Comparison of ENCODE assay signal across 8 mouse cellular contexts in the genomic region with DNA sequence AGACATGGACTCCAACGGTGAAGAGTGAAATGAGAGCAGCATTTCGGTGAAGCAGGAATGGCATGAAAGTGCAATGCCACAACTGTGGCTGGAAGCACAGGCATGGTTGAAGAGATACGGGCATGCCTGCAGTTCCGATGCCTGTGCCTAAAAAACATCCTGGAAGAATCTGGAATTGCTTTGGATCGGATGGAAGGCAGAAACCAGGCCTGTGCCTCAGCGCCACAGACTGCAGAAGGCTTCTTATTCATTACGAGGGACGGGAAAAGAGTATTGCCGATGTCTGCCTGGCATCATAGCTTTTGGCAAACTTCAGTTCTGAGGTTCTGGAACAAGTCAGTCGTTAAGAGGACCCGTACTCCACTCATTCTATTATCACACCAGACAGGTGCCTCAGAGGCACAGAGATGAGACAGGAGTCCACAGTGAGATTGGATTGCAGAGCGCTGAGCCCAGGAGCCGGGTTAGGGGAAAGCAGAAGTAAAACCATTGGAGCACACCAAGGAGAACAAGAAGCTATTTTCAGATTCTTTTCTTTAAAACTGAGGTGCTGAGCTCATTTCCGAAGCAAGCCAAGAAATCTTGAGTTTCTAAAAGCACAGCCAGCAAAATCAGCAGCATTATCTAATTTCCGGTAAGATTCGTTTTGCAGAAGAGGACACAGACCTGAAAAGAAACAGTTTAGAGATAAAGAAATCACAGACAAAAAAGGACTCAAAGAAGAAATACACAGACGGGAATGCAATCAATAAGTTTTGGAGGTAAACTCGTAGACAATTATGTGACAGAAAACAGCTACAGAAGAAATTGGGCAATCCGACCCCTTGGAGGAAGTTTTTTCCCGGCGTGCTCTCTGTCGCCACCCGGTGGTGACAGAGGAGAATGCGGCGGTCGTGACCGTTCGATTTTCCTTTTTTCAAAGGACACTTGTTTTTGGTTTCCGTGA. TPM values are rescaled to one million over a fixed set of nuclear protein-coding genes. Genes with fewer than 3 reads are reported as not detected.
A peak's percentile ranks its signal among the peaks of the same experiment; 100 is the strongest.
DNase-seq lines count a peak whose midpoint lies in the region; ATAC-seq and TF ChIP-seq lines count a peak whose summit lies in the region.
"Not testable (repeated sequence)": the region's sequence is repeated elsewhere in the genome, so short reads cannot be mapped to it uniquely, and the experiment has no call there.

No protein-coding gene starts in this region.

- DNase-seq in 3T3-L1 (ENCODE audit: low read depth, low spot score) = peak; percentile 68
- DNase-seq in brain, adult 2 months (ENCODE audit: low read depth, low spot score) = peak; percentile 91
- DNase-seq in heart, adult 2 months = peak; percentile 83 to 91
- peak; percentile 62 for DNase-seq in limb, embryonic 14.5 days (ENCODE audit: low spot score)
- DNase-seq in spleen, postnatal 36 days (ENCODE audit: low spot score in 2 of 2) = peak; percentile 56 to 70

- not testable (repeated sequence) for H3K4me1 ChIP-seq in embryonic facial prominence, embryonic 15.5 days; heart, adult 2 months (ENCODE audit: control insufficient read depth, insufficient read depth, low read length); intestine, postnatal 0 days (replicated peaks; ENCODE audit: control insufficient read depth, insufficient read depth, low read length); midbrain, embryonic 16.5 days (ENCODE audit: control insufficient read depth, insufficient read depth, low read length)
- peaks cover 11% of the 10 kb centered on the region; the same call in 1 of the 2 replicates for H3K4me1 ChIP-seq in limb, embryonic 14.5 days (ENCODE audit: control insufficient read depth, insufficient read depth, low read length)

- H3K4me2 ChIP-seq in embryonic facial prominence, embryonic 15.5 days (replicated peaks); limb, embryonic 14.5 days (replicated peaks; ENCODE audit: low read depth, low read length, severe bottlenecking): not testable (repeated sequence)
- H3K4me2 ChIP-seq in intestine, postnatal 0 days (replicated peaks; ENCODE audit: low read depth) = 0 out of 2 replicates have a peak overlapping the region, but pooled peaks have one; percentile 14
- peak overlapping the region; percentile 41 for H3K4me2 ChIP-seq in midbrain, embryonic 16.5 days (ENCODE audit: low read length)

- WGBS in embryonic facial prominence, embryonic 15.5 days = 60% methylated on average over 29 of the region's 29 CpGs
- 44% methylated on average over 29 of the region's 29 CpGs for WGBS in heart, adult 2 months
- 63% methylated on average over 29 of the region's 29 CpGs for WGBS in intestine, postnatal 0 days
- 65% methylated on average over 29 of the region's 29 CpGs for WGBS in limb, embryonic 14.5 days
- WGBS in midbrain, embryonic 16.5 days = 63% methylated on average over 29 of the region's 29 CpGs

- H3K9me3 ChIP-seq in embryonic facial prominence, embryonic 15.5 days (replicated peaks) = peaks cover 13% of the 10 kb centered on the region; the same call in 1 of the 2 replicates
- H3K9me3 ChIP-seq in intestine, postnatal 0 days (ENCODE audit: control insufficient read depth); limb, embryonic 14.5 days (ENCODE audit: control insufficient read depth, low read length): not testable (repeated sequence)
- H3K9me3 ChIP-seq in midbrain, embryonic 16.5 days (replicated peaks; ENCODE audit: control insufficient read depth, low read length, poor library complexity, severe bottlenecking) = peaks cover 10% of the 10 kb centered on the region

- not testable (repeated sequence) for TF ChIP-seq EP300 in heart, adult 2 months (IDR thresholded peaks at IDR 0.05; ENCODE audit: insufficient read depth, low read depth, low read length)

- not testable (repeated sequence) for TF ChIP-seq POLR2A in heart, adult 2 months (IDR thresholded peaks at IDR 0.05; ENCODE audit: insufficient read depth, low read depth, low read length); limb, embryonic 14.5 days (IDR thresholded peaks at IDR 0.05; ENCODE audit: borderline replicate concordance, extremely low read depth, insufficient read depth, insufficient read length)

- H3K36me3 ChIP-seq in embryonic facial prominence, embryonic 15.5 days = peaks cover 34% of the 10 kb centered on the region
- H3K36me3 ChIP-seq in heart, adult 2 months (ENCODE audit: control insufficient read depth, insufficient read depth, low read length); intestine, postnatal 0 days (ENCODE audit: control insufficient read depth, insufficient read depth): not testable (repeated sequence)
- peaks cover 33% of the 10 kb centered on the region for H3K36me3 ChIP-seq in limb, embryonic 14.5 days (ENCODE audit: control insufficient read depth, insufficient read depth, low read length)
- H3K36me3 ChIP-seq in midbrain, embryonic 16.5 days (ENCODE audit: control insufficient read depth, insufficient read depth, low read length) = peaks cover 17% of the 10 kb centered on the region; the same call in 1 of the 2 replicates

- ATAC-seq in embryonic facial prominence, embryonic 15.5 days (ENCODE audit: insufficient number of reproducible peaks, low FRiP score, low TSS enrichment, low read depth); intestine, postnatal 0 days; limb, embryonic 14.5 days (ENCODE audit: low FRiP score, low read depth); midbrain, embryonic 16.5 days: not testable (repeated sequence)

- not testable (repeated sequence) for TF ChIP-seq CTCF in heart, adult 2 months (IDR thresholded peaks at IDR 0.05); intestine, postnatal 0 days (IDR thresholded peaks at IDR 0.05; ENCODE audit: low read depth)

- intact Hi-C loops in heart, adult 2 months (cut with DNase I) = loop anchor here (2.0 to 5.0 kb wide), 3 partner anchors 96 to 180 kb away; no protein-coding TSS in a partner anchor

- not testable (repeated sequence) for H3K27me3 ChIP-seq in embryonic facial prominence, embryonic 15.5 days; heart, adult 2 months (ENCODE audit: control insufficient read depth, insufficient read depth, low read length); intestine, postnatal 0 days (replicated peaks; ENCODE audit: control insufficient read depth, insufficient read depth, low read length); limb, embryonic 14.5 days (ENCODE audit: control insufficient read depth, insufficient read depth, low read length); midbrain, embryonic 16.5 days (ENCODE audit: control insufficient read depth, insufficient read depth, low read depth, low read length)

- not testable (repeated sequence) for H3K4me3 ChIP-seq in embryonic facial prominence, embryonic 15.5 days (replicated peaks); intestine, postnatal 0 days (ENCODE audit: low read depth, low read length); limb, embryonic 14.5 days (replicated peaks; ENCODE audit: low read length)
- peak overlapping the region; percentile 28 for H3K4me3 ChIP-seq in heart, adult 2 months
- peak overlapping the region; percentile 17; the same call in 1 of the 2 replicates for H3K4me3 ChIP-seq in midbrain, embryonic 16.5 days (ENCODE audit: low read depth, low read length)

- H3K27ac ChIP-seq in embryonic facial prominence, embryonic 15.5 days (replicated peaks) = peak overlapping the region; percentile 12
- H3K27ac ChIP-seq in heart, adult 2 months = peak overlapping the region; percentile 52
- 0 out of 2 replicates have a peak overlapping the region, but pooled peaks have one; percentile 6 for H3K27ac ChIP-seq in intestine, postnatal 0 days (ENCODE audit: low read depth, low read length)
- not testable (repeated sequence) for H3K27ac ChIP-seq in limb, embryonic 14.5 days (replicated peaks; ENCODE audit: low read depth, low read length); midbrain, embryonic 16.5 days (ENCODE audit: low read length)

- H3K9ac ChIP-seq in embryonic facial prominence, embryonic 15.5 days; intestine, postnatal 0 days (ENCODE audit: low read depth, low read length); limb, embryonic 14.5 days (ENCODE audit: low read depth, low read length, severe bottlenecking); midbrain, embryonic 16.5 days (ENCODE audit: low read depth, low read length): not testable (repeated sequence)
- peak overlapping the region; percentile 8 for H3K9ac ChIP-seq in heart, adult 2 months (ENCODE audit: low read depth, low read length)

- H3K79me2 ChIP-seq in heart, adult 2 months (replicated peaks; ENCODE audit: control insufficient read depth, insufficient read depth, low read length) = not testable (repeated sequence)

RNA-seq across cellular contexts. Expression of a gene that starts 30.8 kb away (rescaled TPM):
- polyA plus RNA-seq in embryonic facial prominence, embryonic 15.5 days (2015; fragmentation: Nextera tagmentation; extraction: Ambion mirVana) = 190 and 192 TPM in 2 replicates
- 10 to 100 TPM; 22.9 to 27.8 TPM for total RNA-seq in heart, adult 2 months (2021)
- polyA plus RNA-seq in heart, adult 2 months (2012; rRNA removed) = 27.5 and 60.9 TPM in 2 replicates
- polyA plus RNA-seq in intestine, postnatal 0 days (2015; fragmentation: Nextera tagmentation; extraction: Ambion mirVana) = 46.8 and 66.4 TPM in 2 replicates
- 580 and 2,943 TPM in 2 replicates for polyA plus RNA-seq in limb, embryonic 14.5 days (2012; rRNA removed)
- 187 and 412 TPM in 2 replicates for polyA plus RNA-seq in limb, embryonic 14.5 days (2014; fragmentation: Nextera tagmentation; extraction: Ambion mirVana)
- 124 and 217 TPM in 2 replicates for polyA plus RNA-seq in midbrain, embryonic 16.5 days (2015; fragmentation: Nextera tagmentation; extraction: Ambion mirVana)
